Mouse (Mus musculus) fibroblast of lung, adult 2 months (primary cell): ENCODE results near the gene Cldn14.
"Not testable (repeated sequence)": the region's sequence is repeated elsewhere in the genome, so short reads cannot be mapped to it uniquely, and the experiment has no call there.

Experiments
- DNase-seq: peaks from one replicate; pipeline ENCODE4 v3.0.0-alpha.2; 2011; ENCODE audit warnings: low read depth

Cldn14 gene

DNA sequence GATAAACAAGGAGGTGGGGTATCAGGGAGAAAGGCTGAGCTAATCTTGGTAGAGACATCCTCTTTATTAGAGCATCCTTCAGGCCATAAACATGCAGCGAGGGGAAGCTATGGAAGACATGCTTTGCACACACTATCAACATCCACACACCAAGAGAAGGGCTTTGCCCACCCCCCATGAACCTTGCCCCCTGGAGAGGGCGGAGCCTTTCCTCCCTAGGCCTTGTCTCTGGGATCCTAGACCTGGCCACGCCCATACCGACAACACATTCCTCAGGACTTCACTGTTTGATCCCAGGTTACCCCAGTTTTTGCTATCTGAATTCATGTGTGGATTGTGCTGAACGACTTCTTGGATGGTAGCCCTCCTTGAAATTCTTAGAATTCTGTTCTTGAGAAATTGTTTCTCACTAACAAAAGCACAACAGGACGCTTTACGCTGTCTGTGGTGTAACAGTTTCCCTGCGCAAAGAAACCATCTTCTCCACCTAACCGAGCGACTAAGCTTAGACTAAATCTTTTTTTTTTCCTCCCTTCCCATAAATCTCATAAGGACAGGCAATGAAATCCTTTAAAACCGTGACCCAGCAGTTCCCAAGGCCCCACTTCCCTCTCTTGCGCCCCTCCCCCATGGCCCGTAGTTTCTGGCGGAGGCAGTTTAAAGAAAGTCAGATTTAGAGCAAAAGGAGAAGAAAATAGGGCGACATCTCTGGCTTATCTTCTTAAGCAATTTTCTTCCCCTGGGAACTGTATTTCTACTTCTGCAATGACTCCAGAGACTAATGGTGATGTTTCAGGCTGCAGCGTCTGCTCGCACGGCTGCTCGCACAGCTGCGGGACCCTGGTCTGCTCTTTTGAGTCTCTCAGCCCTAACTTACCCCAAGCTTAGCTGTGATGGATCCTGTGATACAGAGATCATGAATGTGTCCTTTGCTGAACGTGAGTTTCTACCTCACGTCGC is 1.7 kb downstream of the Cldn14 start:
- DNase-seq: no peak

DNA sequence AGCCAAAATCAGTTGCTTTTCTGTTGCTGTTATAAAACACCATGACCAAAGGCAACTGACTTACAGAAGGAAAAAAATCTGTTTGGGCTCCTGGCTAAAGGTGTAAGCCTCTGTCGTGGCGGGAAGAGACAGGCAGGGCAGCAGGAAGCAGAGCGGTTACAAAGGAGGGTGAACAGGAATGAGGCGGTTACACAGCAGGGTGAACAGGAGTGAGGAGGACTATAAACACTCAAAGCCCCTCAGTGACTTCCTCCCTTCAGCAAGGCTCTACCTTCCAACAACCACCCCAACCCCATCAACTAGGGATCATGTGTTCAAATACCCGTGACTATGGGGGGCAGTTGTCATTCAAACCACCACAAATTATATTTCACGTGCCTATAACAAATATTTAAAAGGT is 5.2 kb downstream of the Cldn14 start:
- DNase-seq: no peak

DNA sequence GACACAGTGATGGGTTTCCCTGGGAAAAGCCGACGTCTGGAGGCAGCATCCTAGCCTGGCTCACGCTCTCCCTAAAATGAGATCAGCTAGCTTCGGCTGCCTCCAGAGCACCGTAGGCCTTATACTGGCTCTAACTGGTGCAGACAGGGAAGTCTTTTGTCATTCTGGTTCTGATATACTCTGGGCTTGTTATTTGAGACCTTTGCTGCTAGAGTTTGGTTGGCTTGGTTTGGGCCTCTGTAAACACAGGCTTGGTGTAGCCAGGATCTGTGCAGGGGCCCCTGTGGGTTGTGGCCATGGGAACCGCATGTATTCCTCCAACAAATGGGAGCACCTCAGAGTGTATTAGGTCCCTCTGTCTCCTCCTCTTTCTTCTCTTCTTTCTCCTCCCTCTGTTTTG is 7.3 kb downstream of the Cldn14 start:
- DNase-seq: no peak

DNA sequence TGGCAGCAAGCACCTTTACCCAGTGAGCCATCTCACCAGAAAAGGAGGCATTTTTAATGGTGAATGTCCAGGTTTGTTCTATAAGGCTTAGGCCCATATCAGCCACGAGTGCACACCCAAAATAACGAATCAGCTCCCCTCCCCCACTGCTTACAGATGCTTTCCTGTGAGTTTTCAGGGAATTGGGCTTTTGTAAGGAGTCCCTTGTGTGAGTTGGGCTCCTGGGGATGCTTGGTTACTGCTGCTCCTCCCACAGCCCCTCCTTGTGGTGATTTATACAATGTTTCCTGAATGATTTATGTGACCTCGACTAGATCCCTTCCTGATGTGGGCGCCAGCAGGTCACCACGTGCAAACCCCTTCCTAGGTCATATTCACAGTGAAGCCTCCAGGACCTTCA is 9.7 kb downstream of the Cldn14 start:
- DNase-seq: no peak

DNA sequence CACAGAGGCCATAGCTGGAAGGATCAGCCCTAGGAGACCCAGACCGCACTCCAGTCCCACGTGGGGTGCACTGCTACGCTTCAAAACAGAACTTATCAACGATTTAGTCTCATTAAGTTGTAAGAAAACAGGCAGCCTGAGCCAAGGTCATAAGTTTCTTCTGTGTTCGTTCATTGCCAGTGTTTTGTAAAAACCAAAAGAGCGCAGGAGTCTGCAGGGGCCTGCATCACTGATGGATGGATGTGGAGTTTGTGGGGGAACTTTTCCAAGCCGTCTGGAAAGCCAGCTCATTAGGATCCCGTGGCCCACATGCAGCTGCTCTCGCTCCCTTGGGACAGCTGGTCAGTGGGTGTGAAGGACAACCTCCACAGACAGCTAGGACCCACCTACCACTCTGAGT is 25.1 kb downstream of the Cldn14 start:
- no peak for DNase-seq

DNA sequence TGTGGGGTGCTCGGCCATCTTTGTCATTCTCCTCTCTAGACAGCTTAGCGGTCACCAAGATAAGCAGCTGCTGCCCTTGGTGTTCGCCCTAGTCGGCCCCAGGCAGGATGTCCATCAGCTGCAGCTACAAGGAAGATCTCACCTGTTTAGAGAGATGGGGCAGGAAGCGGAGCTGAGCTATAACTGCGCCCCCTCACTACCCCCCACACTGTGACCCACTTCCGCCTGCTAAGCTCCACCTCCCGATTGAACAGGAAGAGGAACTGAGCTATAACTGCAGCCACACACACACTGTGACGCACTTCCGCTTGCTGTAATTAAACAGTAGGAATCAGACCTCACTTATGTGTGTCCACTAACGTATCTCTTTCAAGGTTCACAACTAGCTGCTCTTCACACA is 26.3 kb downstream of the Cldn14 start:
- DNase-seq: no peak

GRCm38 (mm10) chr16:93981190-93981841 is 27.3 kb downstream of the Cldn14 start:
- no peak for DNase-seq

GRCm38 (mm10) chr16:93980338-93980737 is 28.3 kb downstream of the Cldn14 start:
- DNase-seq: not testable (repeated sequence)

GRCm38 (mm10) chr16:93979316-93979715 is 29.3 kb downstream of the Cldn14 start:
- no peak for DNase-seq

DNA sequence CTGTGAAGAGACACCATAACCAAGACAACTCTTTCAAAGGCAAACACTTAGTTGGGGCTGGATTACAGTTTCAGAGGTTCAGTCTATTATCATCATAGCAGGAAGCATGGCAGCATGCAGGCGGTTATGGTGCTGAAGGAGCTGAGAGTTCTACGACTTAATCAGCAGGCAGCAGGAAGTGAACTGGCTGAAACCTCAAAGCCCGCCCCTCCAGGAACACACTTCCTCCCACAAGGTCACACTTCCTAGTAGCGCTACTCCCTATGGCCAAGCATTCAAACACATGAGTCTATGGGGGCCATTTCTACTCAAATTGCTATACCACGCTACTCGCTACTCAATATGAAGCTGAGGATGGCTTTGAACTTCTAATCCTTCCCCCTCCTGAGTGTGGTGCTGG is 31.1 kb downstream of the Cldn14 start:
- DNase-seq: no peak

DNA sequence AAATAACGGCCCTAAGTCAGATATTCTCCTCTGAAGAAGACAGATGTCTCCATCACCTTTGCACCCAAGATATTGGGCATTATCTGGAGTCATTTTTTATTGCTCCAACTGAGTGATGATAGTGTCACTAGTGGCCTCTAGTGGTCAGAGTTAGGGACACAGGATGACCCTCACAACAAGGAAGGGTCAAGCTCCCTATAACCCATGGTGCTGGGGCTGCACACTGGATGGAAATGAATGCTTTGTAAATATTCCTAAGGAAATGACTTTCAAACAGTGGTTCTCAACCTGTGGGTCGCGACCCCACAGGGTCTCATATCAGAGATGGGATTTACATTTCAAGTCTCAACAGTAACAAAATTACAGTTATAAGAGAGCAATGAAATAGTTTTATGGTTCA is 31.7 kb downstream of the Cldn14 start:
- no peak for DNase-seq

DNA sequence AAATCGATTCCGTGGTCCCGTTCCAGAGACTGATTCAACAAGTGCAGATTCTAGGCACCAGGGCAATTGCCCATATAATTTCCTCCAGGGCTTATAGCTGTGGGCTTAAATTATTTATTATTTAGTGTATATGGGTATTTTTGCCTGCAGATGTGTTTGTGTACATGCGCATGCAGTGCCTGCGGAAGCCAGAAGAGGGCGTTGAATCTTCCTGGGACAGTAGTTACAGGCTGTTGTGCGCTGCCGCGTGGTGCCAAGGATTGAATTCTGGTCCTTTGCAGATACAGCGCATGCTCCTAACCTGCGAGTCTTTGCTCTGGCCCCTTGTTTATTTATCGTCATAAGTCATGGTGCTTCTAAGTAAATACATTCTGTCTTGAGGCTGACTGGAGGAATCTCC is 33.2 kb downstream of the Cldn14 start:
- no peak for DNase-seq

DNA sequence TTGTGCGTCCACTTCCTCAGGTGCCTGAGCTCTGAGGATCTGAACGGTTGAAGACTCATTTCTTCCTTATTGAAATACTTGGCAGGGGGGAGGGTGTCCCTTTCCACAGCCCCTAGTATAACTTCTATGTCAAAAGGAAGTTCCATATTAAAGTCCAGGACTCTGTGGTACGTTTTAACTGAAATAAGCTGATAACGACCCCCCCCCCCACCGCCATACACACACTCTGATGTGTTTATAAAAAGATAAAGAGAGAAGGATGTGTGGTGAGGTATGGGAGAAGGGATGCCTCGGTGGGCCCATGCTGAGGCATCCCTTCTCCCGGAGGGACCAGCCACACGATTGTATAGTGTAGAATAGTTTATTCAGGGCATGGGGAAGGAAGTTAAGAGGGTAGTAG is 34.4 kb downstream of the Cldn14 start:
- no peak for DNase-seq

DNA sequence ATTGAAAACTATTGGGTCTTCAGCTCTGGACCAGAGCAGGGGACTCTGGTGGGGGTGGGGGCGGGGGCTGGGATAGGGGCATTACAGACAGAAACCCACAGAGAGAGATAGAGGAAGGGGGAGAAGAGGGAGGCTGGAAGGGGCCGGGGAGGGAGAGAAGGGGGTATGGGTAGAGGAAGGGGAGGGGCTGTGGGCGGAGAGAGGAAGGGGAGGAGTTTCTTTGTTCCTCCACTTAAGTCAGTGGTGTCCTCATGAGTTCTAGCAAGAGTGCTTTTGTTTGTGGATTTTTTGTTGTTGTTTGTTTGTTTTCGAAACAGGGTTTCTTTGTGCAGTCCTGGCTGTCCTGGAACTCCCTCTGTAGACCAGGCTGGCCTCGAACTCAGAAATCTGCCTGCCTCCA is 35.1 kb downstream of the Cldn14 start:
- no peak for DNase-seq

DNA sequence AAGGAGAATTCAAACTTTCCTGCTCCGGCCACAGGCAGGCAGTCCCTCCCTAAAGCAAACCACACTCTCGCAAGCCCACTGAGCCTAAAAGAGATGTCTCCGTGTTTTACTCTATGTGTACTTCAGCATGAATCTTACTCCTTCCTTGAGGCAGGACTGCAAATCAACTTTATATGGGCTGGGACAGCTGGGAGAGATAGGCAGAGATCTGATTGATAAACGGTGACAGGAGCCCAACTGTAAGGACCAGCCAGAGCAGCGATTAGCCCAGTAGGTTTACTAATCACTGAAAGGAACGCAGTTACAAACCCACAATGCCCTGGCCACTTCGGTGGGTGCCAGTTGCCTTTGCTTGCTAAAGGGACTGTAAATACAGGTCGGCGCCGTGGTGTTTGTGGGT is 35.5 kb downstream of the Cldn14 start:
- no peak for DNase-seq

DNA sequence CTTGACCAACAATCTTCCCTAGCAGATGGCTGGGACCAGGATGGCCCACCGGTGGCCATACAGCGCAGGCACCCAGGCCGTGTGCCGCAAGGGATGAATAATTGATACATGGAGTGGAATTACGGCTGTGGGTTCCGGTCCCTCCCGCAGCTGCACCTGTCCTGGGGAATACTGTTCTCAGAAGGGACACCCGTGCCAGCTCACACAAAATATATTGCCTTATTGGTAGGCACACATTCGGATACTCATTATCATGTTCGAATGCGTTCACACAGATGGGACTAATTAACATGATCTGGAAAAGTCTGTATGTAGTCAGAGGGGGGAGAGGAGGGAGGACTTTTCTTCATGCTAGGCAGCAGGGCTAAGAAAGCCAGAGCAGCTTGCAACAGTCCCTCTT is 37.6 kb downstream of the Cldn14 start:
- no peak for DNase-seq

- DNase-seq: no peak
These were observed 40.7 kb downstream of the Cldn14 start for GRCm38 (mm10) chr16:93967893-93968292.

- no peak for DNase-seq
These were observed 46.4 kb downstream of the Cldn14 start for GRCm38 (mm10) chr16:93962283-93962682.

GRCm38 (mm10) chr16:93961099-93961646 is 47.5 kb downstream of the Cldn14 start:
- DNase-seq: no peak

DNA sequence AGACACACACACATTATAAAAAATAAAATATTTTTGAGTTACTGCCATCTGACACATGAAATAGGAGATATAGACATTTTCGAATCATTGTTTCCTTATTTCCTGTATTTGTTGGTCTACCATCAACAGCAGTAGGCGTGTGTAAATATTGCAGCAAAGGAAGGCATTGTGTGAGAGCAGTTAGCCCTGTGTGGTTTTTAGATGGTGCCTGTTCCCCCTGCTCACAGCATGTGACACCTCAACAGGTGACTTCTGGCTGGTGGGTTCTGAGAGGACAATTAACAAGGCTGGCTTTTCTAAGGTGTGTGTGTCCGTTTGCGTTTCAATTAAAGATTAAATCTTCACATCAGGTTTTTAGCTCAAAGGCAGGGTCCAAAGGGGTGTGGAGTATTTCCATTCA is 48.1 kb downstream of the Cldn14 start:
- DNase-seq: no peak

- DNase-seq: no peak
These were observed 51.2 kb downstream of the Cldn14 start for GRCm38 (mm10) chr16:93957402-93957801.

- DNase-seq: no peak
These were observed 51.7 kb downstream of the Cldn14 start for GRCm38 (mm10) chr16:93956986-93957385.

DNA sequence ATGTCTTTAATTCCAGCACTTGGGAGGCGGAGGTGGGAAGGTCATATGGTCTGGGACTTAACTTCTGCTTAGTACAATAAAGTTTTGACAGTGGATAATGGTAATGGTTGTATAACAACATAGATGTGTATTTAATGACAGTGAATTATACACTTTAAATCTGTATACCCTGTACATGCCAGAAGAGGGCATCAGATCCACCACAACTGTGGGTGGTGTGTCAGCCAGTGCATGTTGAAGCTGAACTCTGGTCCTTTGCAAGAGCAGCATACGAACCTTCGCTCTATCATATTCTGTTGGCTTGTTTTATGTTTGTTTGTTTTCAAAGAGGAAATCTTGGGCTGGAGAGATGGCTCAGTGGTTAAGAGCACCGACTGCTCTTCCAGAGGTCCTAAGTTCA is 61.2 kb downstream of the Cldn14 start:
- DNase-seq: no peak
